Mouse (Mus musculus): ENCODE data around the gene Gm17428.

- no peak for TF ChIP-seq CTCF (conservative IDR thresholded peaks at IDR 0.05; ENCODE audit: low read length)
- no peak for TF ChIP-seq NANOG (IDR thresholded peaks at IDR 0.05; ENCODE audit: borderline replicate concordance, low read length)
Observed at GRCm38 (mm10) chr14:54953664-54954206, 23.0 kb upstream of the Gm17428 start.
